Mouse (Mus musculus) lung, postnatal 0 days (tissue): ENCODE measurements around the gene Tmco1. TPM values are rescaled to one million over a fixed set of nuclear protein-coding genes. Genes with fewer than 3 reads are reported as not detected.

Experiments used
- ATAC-seq: fragments of 200-750 bp; cut with Nextera tagmentation; 2 replicates; pipeline ENCODE4 v1.8.0; 2017; ENCODE audit warnings: moderate library complexity
- DNase-seq: peaks from one replicate; pipeline ENCODE4 v3.0.0-alpha.2; 2016; ENCODE audit warnings: low spot score
- H3K27ac ChIP-seq: fragments of 300-500 bp; sonication (generic); 2 replicates; pipeline ENCODE4 v1.5.1; 2014; ENCODE audit warnings: antibody characterized with exemption, mild to moderate bottlenecking, low read length, mixed read lengths
- H3K27me3 ChIP-seq: fragments of 300-500 bp; sonication (generic); replicated peaks from 2 replicates; pipeline ENCODE4 v1.6.1; 2014; ENCODE audit warnings: low read length, mixed read lengths; ENCODE audit not compliant: insufficient read depth
- H3K36me3 ChIP-seq: fragments of 300-500 bp; sonication (generic); 2 replicates; pipeline ENCODE4 v1.6.1; 2014; ENCODE audit warnings: low read length, mixed read lengths; ENCODE audit not compliant: insufficient read depth
- H3K4me1 ChIP-seq: fragments of 300-500 bp; sonication (generic); 2 replicates; pipeline ENCODE4 v1.6.1; 2014; ENCODE audit warnings: antibody characterized with exemption, low read depth, low read length, mixed read lengths; ENCODE audit not compliant: insufficient read depth
- H3K4me2 ChIP-seq: fragments of 300-500 bp; sonication (generic); replicated peaks from 2 replicates; pipeline ENCODE4 v1.6.1; 2014; ENCODE audit warnings: low read depth, mild to moderate bottlenecking, low read length, moderate library complexity, mixed read lengths
- H3K4me3 ChIP-seq: fragments of 300-500 bp; sonication (generic); 2 replicates; pipeline ENCODE4 v1.5.1; 2014; ENCODE audit warnings: low read depth, low read length
- H3K9ac ChIP-seq: fragments of 300-500 bp; sonication (generic); replicated peaks from 2 replicates; pipeline ENCODE4 v1.6.1; 2014; ENCODE audit warnings: low read depth, mild to moderate bottlenecking
- H3K9me3 ChIP-seq: fragments of 300-500 bp; sonication (generic); 2 replicates; pipeline ENCODE4 v1.6.1; 2016; ENCODE audit warnings: low read length, mixed read lengths
- CTCF ChIP-seq: IDR thresholded peaks from 2 replicates; pipeline ENCODE4 v1.5.1; 2016; ENCODE audit warnings: antibody characterized with exemption, mild to moderate bottlenecking
- EP300 ChIP-seq: IDR thresholded peaks from 2 replicates; pipeline ENCODE4 v1.6.1; 2016; ENCODE audit warnings: antibody characterized with exemption, mild to moderate bottlenecking, control low read depth
- WGBS: fragments of 180-500 bp; shearing (Covaris S2); extraction: QIAGEN DNeasy Blood & Tissue Kit; methylation state at CpG from one replicate; pipeline ENCODE4 v1.1.7; 2014; 5-methylcytosine and 5-hydroxymethylcytosine counted together
- polyA plus RNA-seq: library from polyadenylated mRNA; unstranded; fragments of >200 nt; fragmentation: Nextera tagmentation; extraction: Ambion mirVana; gene quantifications from 2 replicates; pipeline ENCODE4 v1.2.1, GENCODE M21; 2015

The Tmco1 gene
- 94.7 and 99.7 TPM in 2 replicates for polyA plus RNA-seq

DNA sequence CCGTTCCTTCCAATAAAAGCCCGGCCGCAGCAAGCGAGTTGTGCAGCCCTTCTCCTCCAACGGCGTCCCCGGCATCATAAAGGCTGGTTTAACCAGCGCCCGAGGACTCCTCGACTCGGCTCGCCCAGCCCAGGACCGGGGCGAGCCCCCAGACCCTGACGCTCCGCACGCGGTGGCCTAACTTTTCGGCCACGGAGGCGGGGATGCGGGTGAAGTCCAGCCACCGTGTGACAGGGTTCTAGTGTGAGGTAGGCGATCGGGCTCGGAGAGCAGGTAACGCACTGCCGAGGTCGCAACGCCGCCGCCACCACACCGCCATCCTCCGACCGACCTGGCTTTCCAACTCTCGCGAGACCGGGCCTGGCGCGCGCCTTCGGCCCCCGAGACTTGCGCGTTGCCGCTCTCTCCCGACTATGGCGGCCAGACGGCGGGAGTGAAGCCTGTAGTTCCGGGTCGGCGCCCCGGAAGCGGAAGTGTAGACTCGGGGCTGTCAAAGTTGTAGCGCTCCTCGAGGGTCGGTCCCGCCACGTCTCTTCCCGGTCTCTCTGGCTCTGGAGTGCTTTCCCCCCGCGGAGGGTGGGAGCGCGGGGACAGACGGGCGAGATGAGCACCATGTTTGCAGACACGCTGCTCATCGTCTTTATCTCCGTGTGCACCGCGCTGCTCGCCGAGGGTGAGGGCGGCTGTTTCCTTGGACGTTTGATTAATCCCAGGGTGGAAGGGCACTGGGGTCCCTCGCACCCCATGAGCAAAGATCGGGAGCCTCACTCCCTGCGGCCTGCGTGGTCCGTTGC, at the start of gene Tmco1:
Tmco1 (plus strand) TSS at position 118 of the 794 bp plus-strand sequence.
- peak; percentile 72 for TF ChIP-seq EP300
- TF ChIP-seq CTCF, result peak; percentile 27; the same call in 1 of the 2 replicates
- Histone ChIP-seq H3K9me3 (no peaks in the 10 kb centered on the region), H3K4me2 (peak within 1 kb of the TSS; percentile 94), H3K9ac (peak within 1 kb of the TSS; percentile 95), H3K27ac (peak within 1 kb of the TSS; percentile 91), H3K4me3 (peak within 1 kb of the TSS; percentile 87), H3K4me1 (peaks cover 3% of the 10 kb centered on the region; the same call in 1 of the 2 replicates), H3K36me3 (no peaks in the 10 kb centered on the region), H3K27me3 (no peaks in the 10 kb centered on the region)
- peak; percentile 99 for DNase-seq
- 2% methylated on average over 67 of the region's 82 CpGs for WGBS
- ATAC-seq, result peak; percentile 98

DNA sequence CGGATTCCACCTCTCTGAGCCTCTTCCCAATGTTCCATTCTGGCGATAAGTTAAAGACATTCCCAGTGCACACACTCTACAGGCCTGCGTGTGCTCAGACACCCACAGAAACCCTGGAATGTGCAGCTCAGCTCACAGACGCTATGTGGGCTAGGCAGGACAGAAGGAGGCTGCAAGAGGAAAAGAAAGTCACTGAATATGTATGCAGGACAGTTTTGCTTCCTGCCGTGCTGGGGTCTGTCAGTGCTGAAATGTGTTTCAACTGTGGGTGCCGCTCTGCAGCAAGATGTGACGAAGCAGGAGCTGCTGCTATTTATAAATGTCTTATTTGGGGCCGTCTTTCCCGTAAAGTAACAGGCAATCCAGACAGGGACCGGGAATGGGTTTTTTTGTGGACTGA, 48.5 kb upstream of the Tmco1 start:
- H3K27ac ChIP-seq, result no peak overlapping the region
- DNase-seq, result peak; percentile 60
- no peaks in the 10 kb centered on the region for H3K36me3 ChIP-seq
- H3K9ac ChIP-seq, result no peak overlapping the region
- no peak overlapping the region for H3K4me2 ChIP-seq
- no peak for TF ChIP-seq EP300
- TF ChIP-seq CTCF, result peak; percentile 23
- ATAC-seq, result 0 out of 2 replicates have a peak, but pooled peaks have one; percentile 34
- H3K27me3 ChIP-seq, result no peaks in the 10 kb centered on the region
- WGBS, result 32% methylated on average over 10 of the region's 10 CpGs
- H3K9me3 ChIP-seq, result no peaks in the 10 kb centered on the region
- H3K4me1 ChIP-seq, result peaks cover 4% of the 10 kb centered on the region; the same call in 1 of the 2 replicates
- H3K4me3 ChIP-seq, result no peak overlapping the region

GRCm38 (mm10) chr1:167261750-167262149, 46.4 kb upstream of the Tmco1 start:
- no peak for TF ChIP-seq EP300
- no peak for TF ChIP-seq CTCF
- DNase-seq (peak; percentile 82), ATAC-seq (peak; percentile 81)
- 0 out of 2 replicates have a peak, but pooled peaks cover 4% of the 10 kb centered on the region for H3K4me1 ChIP-seq
- no peak overlapping the region for H3K4me2 ChIP-seq
- H3K27ac ChIP-seq, result 0 out of 2 replicates have a peak overlapping the region, but pooled peaks have one; percentile 38
- H3K9ac ChIP-seq, result no peak overlapping the region
- no peaks in the 10 kb centered on the region for H3K27me3 ChIP-seq
- H3K36me3 ChIP-seq, result no peaks in the 10 kb centered on the region
- H3K4me3 ChIP-seq, result no peak overlapping the region
- 61% methylated on average over 11 of the region's 11 CpGs for WGBS
- no peaks in the 10 kb centered on the region for H3K9me3 ChIP-seq

DNA sequence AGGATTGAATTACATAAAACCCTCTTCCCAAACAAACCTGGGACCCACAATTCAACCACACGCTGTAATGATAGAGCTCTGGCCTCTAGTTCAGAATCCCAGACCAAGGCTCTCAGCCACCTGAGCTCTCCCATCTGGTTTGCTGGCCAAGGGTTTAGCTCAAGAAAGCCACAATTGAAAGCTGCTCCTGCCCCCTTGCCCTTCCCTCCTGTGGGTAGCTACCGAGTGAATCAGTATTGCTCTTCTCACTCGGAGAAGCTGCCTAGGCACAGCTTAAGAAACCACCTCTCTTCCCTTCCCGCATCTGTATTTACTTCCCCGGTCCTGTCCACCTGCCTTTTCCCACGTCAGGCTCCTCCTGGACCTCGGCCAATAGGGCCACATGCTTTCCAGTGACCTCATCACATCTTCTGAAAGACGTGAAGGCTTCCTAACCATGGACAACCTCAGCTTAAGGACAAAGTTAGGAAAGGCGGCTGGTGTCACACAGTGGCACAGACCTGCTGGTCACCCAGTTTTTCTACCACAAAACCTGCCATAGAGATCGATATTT, 45.6 kb upstream of the Tmco1 start:
- Histone ChIP-seq H3K9me3 (no peaks in the 10 kb centered on the region), H3K4me2 (no peak overlapping the region), H3K4me1 (0 out of 2 replicates have a peak, but pooled peaks cover 4% of the 10 kb centered on the region), H3K27me3 (no peaks in the 10 kb centered on the region), H3K36me3 (no peaks in the 10 kb centered on the region), H3K27ac (no peak overlapping the region), H3K9ac (no peak overlapping the region), H3K4me3 (no peak overlapping the region)
- no peak for TF ChIP-seq EP300
- no peak for TF ChIP-seq CTCF
- no peak for DNase-seq
- 44% methylated on average over 10 of the region's 10 CpGs for WGBS
- ATAC-seq, result no peak; the same call in 1 of the 2 replicates

DNA sequence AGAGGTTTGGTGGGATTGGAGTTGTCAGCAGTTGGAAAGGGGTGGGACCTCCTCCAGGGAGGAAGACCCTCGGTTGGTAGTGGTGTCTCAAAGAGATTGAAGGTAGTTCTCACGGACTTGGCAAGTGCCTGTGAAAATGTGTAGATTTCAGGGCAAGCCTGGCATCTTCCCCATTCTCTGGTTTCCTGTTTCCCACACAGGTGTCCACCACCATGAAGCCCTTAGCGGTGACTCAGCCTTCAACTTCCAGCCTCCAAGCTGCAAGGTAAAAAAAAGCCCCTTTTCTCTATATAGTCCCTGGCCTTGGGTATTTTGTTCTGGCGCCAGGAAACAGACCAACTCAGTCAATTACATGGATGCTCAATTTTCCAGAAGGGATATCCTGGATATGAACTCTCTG, 42.8 kb upstream of the Tmco1 start:
- Histone ChIP-seq H3K36me3 (no peaks in the 10 kb centered on the region), H3K27me3 (no peaks in the 10 kb centered on the region), H3K4me2 (no peak overlapping the region), H3K27ac (no peak overlapping the region), H3K4me3 (no peak overlapping the region), H3K4me1 (peaks cover 26% of the 10 kb centered on the region; the same call in 1 of the 2 replicates), H3K9ac (no peak overlapping the region), H3K9me3 (no peaks in the 10 kb centered on the region)
- ATAC-seq (no peak), DNase-seq (no peak)
- WGBS, result 68% methylated on average over 4 of the region's 4 CpGs
- TF ChIP-seq CTCF (no peak), EP300 (no peak)

- H3K36me3 ChIP-seq, result no peaks in the 10 kb centered on the region
- TF ChIP-seq CTCF (no peak), EP300 (no peak)
- H3K4me1 ChIP-seq, result peaks cover 40% of the 10 kb centered on the region; the same call in 1 of the 2 replicates
- ATAC-seq (no peak), DNase-seq (no peak)
- no peak overlapping the region for H3K4me2 ChIP-seq
- H3K9me3 ChIP-seq, result no peaks in the 10 kb centered on the region
- no peak overlapping the region for H3K27ac ChIP-seq
- 78% methylated on average over 3 of the region's 3 CpGs for WGBS
- H3K9ac ChIP-seq, result no peak overlapping the region
- H3K27me3 ChIP-seq, result no peaks in the 10 kb centered on the region
- H3K4me3 ChIP-seq, result no peak overlapping the region
These were observed 41.5 kb upstream of the Tmco1 start for GRCm38 (mm10) chr1:167266720-167267119.
